Mouse (Mus musculus) megakaryocyte progenitor cell, adult 5-6 weeks (primary cell): ENCODE results near the gene Pik3ip1. TPM values are rescaled to one million over a fixed set of nuclear protein-coding genes. Genes with fewer than 3 reads are reported as not detected.

Experiments used
- ATAC-seq: replicated peaks from 2 replicates; pipeline ENCODE4 v1.8.0; 2016; ENCODE audit warnings: mild to moderate bottlenecking, moderate TSS enrichment, inconsistent platforms; ENCODE audit not compliant: poor library complexity
- total RNA-seq, 2 experiments: library from RNA; stranded (forward) in 1 of 2; stranded (reverse) in 1 of 2; fragments of 157-497, 149-512 nt in 1 of 2; fragments of 200-1000 nt in 1 of 2; gene quantifications; 2 replicates each; pipeline versions ENCODE4 v1.2.3 to v1.2.4; 2015 to 2017

Gene Pik3ip1
- total RNA-seq, 2 experiments from 2014 or later = 20.1 to 32.9 TPM

DNA sequence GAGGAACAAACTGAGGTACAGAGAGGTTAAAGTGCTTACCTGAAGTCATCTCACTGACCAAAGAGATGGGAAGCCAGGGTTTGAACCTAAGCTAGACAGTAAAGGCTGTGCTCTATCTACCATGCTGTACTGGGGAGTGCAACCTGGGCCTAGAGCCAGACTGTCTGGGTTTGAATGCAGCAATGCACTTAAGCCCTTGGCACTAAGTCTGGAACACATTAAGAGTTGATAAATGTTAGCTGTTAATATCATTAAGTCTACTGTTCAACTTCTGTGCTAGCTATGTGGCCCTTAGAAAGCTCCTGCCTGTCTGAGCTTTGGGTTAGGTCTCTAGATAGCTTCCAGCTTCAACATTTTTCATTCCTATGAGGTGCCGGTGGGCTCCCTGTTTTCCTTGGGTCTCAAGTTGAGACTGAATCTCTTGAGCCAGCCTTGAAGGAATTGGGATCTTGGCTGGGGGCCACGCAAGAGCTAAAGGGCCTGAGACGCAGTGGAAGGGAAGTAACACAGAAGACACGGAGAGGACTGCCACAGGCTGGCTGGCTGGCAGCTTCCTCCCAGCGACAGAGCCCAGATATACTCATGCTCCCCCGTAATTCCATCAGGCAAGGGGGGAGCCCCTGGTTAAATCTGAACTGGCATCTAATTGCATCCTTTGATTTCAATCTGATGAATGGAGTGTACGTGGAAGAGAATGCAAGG is 43.5 kb downstream of the Pik3ip1 start:
- ATAC-seq = no peak

DNA sequence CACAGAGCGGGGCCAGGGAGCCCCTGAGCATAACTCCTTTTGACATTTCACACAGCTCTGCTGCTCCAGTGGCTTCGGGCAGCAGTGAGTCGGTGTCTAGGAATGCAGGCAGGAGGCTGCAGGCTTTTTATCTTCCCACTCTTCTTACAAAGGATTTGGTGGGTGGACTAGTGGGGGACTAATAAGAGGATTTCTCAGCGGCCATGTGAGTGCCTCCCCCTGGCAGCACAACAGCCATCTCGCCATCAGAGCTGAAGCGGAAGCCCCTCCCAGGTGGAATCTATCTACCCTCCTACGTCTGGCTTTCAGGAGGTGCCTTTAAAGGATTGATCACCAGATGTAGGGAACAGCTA is 44.1 kb downstream of the Pik3ip1 start:
- ATAC-seq = no peak

DNA sequence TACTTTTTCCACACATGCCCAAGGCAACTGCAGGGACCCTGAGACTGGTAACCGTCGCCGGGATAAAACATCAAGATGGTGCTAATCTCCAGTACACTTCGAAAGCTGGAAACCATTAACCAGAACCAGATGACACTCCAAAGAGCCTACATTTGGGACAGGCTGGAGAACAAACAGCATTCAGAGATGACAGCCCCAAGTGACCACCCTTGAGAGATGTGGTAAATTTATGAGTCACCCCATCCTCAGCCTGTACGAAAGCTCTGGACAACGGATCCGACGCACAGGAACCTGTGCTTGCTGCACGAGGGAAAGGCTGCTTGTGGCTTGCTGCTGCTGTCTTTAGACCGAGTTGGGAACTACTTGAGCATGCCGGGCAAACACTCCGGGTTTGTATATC is 44.5 kb downstream of the Pik3ip1 start:
- no peak for ATAC-seq

DNA sequence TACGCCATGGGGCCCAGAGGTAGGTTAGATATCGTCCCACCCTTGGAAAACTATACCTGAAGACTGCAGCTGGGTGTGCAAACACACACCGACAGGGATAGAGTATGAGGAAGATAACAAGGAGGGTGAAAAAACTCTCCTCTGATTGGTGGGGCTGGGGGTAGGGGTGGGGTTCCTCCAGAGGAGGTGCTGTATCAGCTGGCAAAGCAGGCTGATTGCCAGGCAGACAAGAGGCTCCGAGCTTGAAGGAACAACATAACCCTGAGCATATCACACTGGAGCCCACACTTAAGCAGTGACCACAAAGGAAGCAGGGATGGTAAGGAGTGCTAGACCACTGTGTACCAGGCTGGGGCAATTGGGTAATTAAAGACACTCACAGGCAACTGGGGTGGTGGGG is 49.2 kb downstream of the Pik3ip1 start:
- ATAC-seq = peak; percentile 80

DNA sequence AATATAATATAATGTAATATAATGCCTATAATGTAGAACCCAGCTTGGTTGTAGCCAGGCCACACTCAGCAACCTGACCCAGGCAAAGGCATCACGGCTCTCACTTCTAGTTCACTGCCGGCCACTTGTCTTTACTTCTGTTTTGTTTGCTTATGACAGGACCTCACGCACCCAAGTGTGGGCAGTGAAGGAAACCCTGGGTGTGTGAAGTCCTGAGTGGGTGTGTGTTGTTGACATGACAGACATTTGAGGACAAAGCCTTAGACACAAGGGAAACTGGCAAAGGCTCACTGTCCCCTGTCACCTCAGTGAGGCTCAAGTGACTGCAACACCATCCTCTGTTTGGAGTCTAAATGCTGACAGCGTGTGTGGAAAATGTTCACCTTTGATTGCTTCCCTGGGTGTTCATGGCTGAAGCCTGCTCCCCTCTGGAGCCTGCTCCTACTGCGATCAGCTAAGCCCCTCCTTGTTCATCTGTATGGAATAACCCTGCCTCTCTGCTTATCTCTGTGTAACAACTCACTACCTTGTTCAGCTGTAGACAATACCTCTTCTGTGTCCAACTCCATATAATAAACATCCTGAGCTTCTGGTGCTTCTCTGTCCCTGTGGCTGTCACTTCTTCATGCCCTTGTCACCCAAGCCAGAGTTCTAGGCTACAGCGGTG is 51.1 kb downstream of the Pik3ip1 start:
- ATAC-seq = no peak

DNA sequence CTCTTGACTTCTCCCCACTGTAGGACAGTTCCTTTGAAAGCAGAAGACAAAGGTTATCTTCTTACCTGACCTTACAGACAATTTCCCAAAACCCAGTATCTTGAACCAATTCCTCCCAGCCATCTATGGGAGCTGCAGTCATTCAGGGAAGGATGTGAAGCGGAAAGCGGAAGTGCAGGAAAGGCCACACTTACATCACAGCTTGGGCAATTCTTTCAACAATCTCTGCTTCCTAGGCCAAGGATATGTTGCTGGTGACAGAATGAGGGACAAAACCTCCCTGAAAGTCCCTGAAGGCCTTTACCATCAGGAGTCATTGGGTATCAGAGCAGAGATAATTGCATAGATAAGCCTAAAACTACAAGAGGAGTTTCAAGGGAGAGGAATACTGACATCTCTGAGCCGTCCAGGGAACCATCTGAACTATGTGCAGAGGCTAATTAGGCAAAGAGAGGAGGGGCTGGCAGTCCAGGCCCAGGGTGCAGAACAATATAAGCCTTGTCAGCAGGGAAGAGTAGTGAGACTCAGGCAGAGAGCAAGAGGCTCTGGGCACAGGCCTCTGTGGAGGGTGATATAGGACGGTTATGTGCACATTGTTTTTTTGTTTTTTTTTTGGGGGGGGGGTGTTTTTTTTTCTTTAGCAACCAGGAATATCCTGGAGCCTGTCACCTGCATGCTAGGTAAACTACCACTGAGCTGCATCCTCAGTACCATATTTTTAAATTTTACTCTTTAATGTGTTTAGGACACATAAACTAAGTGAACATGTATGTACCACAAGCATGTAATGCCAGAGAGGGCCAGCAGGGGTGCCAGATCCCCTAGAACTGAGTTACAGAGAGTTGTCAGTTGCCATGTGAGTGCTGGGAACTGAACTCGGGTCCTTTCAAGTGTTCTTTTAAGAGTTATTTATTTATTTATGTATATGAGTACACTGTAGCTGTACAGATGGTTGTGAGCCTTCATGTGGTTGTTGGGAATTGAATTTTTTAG is 52.7 kb downstream of the Pik3ip1 start:
- peak; percentile 26 for ATAC-seq

DNA sequence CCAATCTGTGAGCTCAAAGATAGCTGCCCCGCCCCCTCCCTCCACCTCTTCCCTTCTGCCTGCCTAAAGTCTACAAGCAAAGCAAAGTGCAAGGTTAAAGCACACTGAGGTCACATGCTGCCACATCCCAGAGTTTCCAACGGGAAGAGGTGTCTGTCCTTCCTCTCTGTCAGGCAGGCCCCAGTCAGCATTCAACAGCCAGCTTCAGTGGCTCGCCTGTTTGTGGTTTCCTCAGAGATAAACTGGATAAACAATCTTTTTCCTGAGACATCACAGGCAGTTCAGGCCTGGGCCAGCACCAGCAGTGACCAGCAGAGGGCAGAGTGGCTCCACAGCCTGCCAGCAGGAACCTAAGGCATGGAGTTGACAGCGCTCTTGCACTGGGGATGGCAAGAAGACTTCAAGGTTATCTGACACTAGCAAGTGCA is 56.8 kb downstream of the Pik3ip1 start:
- peak; percentile 97 for ATAC-seq

DNA sequence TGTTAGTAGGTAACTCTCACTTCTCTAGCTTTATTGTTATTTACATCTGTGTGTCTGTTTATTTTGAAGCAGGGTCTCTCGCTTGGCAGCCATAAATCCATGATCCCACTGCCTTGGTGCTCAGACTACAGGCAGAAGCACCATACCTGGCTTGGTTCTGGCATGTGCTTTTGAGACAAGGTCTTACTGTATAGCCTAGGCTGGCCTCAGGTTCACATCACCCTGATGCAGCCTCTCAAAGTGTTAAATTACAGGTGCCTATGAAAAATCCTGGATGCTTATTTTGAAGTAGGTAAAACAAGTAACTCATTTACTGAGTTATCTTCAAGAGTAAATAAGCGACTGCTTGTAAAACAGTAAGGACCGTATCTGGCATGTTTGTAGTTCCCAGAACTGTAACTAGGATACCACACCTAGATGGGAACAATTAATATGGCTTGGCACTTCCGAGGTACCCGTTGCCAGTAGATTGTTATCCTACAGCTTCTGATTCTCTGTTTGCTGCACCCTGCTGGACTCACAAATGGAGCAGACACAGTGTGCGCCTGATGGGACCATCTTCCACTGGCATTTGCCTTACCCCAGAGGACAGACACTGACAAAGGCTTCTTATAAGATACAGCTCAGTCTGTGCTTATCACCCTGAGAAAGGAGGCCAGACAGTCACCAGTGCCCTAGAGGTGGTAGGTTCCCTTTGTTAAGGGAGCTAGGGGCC is 57.4 kb downstream of the Pik3ip1 start:
- no peak for ATAC-seq

DNA sequence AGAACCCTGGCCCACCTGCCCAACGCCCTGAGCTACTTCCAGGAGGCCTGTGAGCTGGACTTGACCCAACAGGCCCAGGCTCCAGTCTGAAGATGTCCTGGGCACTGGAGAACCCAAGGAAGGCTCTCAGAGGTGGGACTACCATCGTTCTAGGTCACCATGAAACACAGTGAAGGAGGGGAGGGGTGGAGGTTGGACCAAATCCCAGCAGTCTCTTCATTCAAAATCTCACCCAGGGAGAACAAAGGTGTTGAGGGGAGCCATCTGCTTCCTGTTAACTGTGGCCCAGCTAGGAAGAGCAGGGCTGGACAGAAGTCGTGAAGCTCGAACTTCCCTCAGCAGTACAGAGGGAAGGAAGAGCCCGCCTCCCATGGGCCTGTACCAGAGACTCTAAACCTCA is 59.8 kb downstream of the Pik3ip1 start:
- no peak for ATAC-seq

DNA sequence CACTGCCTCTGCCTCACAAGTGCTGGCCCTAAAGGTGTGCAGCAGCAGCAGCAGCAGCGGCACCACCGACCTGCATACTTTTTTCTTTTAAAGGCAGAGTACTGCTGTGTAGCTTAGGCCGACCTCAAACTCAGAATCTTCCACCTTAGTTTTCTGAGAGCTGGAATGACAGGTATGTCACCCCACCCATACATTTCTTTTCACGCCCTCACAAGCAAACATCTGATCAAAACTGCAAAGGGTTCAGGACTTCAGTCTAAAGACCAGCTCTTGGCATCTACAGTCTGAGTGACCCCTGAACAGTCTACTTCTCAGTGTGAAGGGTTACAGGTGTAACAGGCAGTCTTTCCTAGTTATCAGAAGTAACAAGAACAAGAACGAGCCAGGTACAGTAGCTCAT is 60.6 kb downstream of the Pik3ip1 start:
- no peak for ATAC-seq

DNA sequence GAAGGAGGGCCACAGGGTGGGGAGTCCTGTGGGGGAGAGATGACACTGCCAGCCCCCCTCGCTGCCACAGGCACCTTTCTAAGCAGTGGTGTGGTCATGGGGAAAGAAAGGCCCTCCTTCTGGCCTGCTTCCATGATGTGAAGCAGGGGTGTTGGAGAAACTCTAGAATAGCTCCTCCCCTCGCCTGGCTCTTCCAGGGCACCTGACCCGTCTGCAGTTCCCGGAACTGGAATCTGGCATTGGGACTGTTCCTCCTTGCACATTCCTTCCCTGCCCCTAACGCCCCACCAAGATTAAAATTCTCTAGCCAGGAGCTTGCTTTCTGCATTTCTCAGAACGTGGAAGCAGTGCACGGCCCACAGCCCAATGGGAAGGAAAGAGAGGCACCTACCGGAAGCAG is 62.3 kb downstream of the Pik3ip1 start:
- no peak for ATAC-seq

Other genes with a start within 250 kb of the Pik3ip1 start
- gene Sfi1, start 136.9 kb upstream of the Pik3ip1 start, total RNA-seq (2015) = 5.2 and 6.0 TPM in 2 replicates
- 6.2 and 14.2 TPM in 2 replicates for gene Sfi1, start 136.9 kb upstream of the Pik3ip1 start, total RNA-seq (2017)
- 96.1 and 110 TPM in 2 replicates for gene Eif4enif1, start 128.0 kb upstream of the Pik3ip1 start, total RNA-seq (2015)
- gene Eif4enif1, start 128.0 kb upstream of the Pik3ip1 start, total RNA-seq (2017) = 40.1 and 49.2 TPM in 2 replicates
- 253 and 258 TPM in 2 replicates for gene Drg1, start 64.0 kb upstream of the Pik3ip1 start, total RNA-seq (2015)
- 196 and 234 TPM in 2 replicates for gene Drg1, start 64.0 kb upstream of the Pik3ip1 start, total RNA-seq (2017)
- 69.4 and 77.3 TPM in 2 replicates for gene Patz1, start 41.5 kb upstream of the Pik3ip1 start, total RNA-seq (2015)
- gene Patz1, start 41.5 kb upstream of the Pik3ip1 start, total RNA-seq (2017) = 66.4 and 72.5 TPM in 2 replicates
- 16.9 and 17.0 TPM in 2 replicates for gene Limk2, start 78.8 kb downstream of the Pik3ip1 start, total RNA-seq (2015)
- 20.1 and 30.0 TPM in 2 replicates for gene Limk2, start 78.8 kb downstream of the Pik3ip1 start, total RNA-seq (2017)
- gene Rnf185, start 122.0 kb downstream of the Pik3ip1 start, total RNA-seq (2015) = 16.3 and 17.6 TPM in 2 replicates
- gene Rnf185, start 122.0 kb downstream of the Pik3ip1 start, total RNA-seq (2017) = 8.8 and 15.3 TPM in 2 replicates
- gene Pla2g3, start 157.9 kb downstream of the Pik3ip1 start, total RNA-seq (2015) = not detected in 2 replicates
- 0.10 TPM in 1 of 2 replicates, not detected in the other for gene Pla2g3, start 157.9 kb downstream of the Pik3ip1 start, total RNA-seq (2017)
- gene Inpp5j, start 174.4 kb downstream of the Pik3ip1 start, total RNA-seq (2015) = 1.3 and 1.5 TPM in 2 replicates
- 0.17 and 0.21 TPM in 2 replicates for gene Inpp5j, start 174.4 kb downstream of the Pik3ip1 start, total RNA-seq (2017)
- 17.8 and 17.9 TPM in 2 replicates for gene Selenom, start 184.3 kb downstream of the Pik3ip1 start, total RNA-seq (2015)
- 11.8 and 23.4 TPM in 2 replicates for gene Selenom, start 184.3 kb downstream of the Pik3ip1 start, total RNA-seq (2017)
- gene Smtn, start 210.2 kb downstream of the Pik3ip1 start, total RNA-seq (2015) = 11.7 and 12.5 TPM in 2 replicates
- gene Smtn, start 210.2 kb downstream of the Pik3ip1 start, total RNA-seq (2017) = 7.1 and 8.9 TPM in 2 replicates